Mouse (Mus musculus) MEL (cell line): ENCODE measurements around the gene Slit1. TPM values are rescaled to one million over a fixed set of nuclear protein-coding genes. Genes with fewer than 3 reads are reported as not detected.

Source experiments
- DNase-seq: peaks from one replicate; pipeline ENCODE4 v3.0.0; 2011; ENCODE audit warnings: low read depth, low spot score
- H3K27ac ChIP-seq: 2 replicates; pipeline ENCODE4 v1.5.1; 2012; ENCODE audit warnings: low read depth, mild to moderate bottlenecking, control low read depth, low read length, moderate library complexity; ENCODE audit not compliant: control insufficient read depth
- H3K27me3 ChIP-seq, 2 experiments: fragments of 150-350 bp in 1 of 2; sonication (generic) in 1 of 2; 2 replicates each; pipeline ENCODE4 v1.6.1; 2012; ENCODE audit warnings: low read length in 2 of 2, mild to moderate bottlenecking in 2 of 2, improper control_type of control experiment in 1 of 2, moderate library complexity in 1 of 2; ENCODE audit not compliant: insufficient read depth in 2 of 2, control insufficient read depth in 1 of 2
- H3K36me3 ChIP-seq, 2 experiments: 2 replicates each; pipeline ENCODE4 v1.6.1; 2012 to 2014; ENCODE audit warnings: low read length in 2 of 2, improper control_type of control experiment in 1 of 2, inconsistent platforms in 1 of 2, mild to moderate bottlenecking in 1 of 2; ENCODE audit not compliant: insufficient read depth in 2 of 2, control insufficient read depth in 1 of 2
- H3K4me1 ChIP-seq, 2 experiments: fragments of 150-350 bp in 1 of 2; sonication (generic) in 1 of 2; 2 replicates each; pipeline ENCODE4 v1.6.1; 2012; ENCODE audit warnings: low read length in 2 of 2, improper control_type of control experiment in 1 of 2, mild to moderate bottlenecking in 1 of 2; ENCODE audit not compliant: insufficient read depth in 2 of 2, control insufficient read depth in 1 of 2
- H3K4me3 ChIP-seq, 2 experiments: fragments of 150-350 bp in 1 of 2; sonication (generic) in 1 of 2; 2 replicates each; pipeline ENCODE4 v1.5.1; 2012; ENCODE audit warnings: low read depth in 2 of 2, low read length in 2 of 2, mild to moderate bottlenecking in 2 of 2, moderate library complexity in 2 of 2, control low read depth in 1 of 2, improper control_type of control experiment in 1 of 2; ENCODE audit not compliant: control insufficient read depth in 1 of 2, insufficient read depth in 1 of 2
- H3K79me2 ChIP-seq: 2 replicates; pipeline ENCODE4 v1.6.1; 2012; ENCODE audit warnings: mild to moderate bottlenecking, low read length, moderate library complexity; ENCODE audit not compliant: control insufficient read depth, poor library complexity, insufficient read depth
- H3K9ac ChIP-seq: 2 replicates; pipeline ENCODE4 v1.6.1; 2012; ENCODE audit warnings: low read depth, mild to moderate bottlenecking, control low read depth, low read length, moderate library complexity; ENCODE audit not compliant: control insufficient read depth, poor library complexity, severe bottlenecking
- H3K9me3 ChIP-seq: fragments of 150-350 bp; sonication (generic); replicated peaks from 2 replicates; pipeline ENCODE4 v1.6.1; 2012; ENCODE audit warnings: mild to moderate bottlenecking, low read length, improper control_type of control experiment, moderate library complexity; ENCODE audit not compliant: insufficient read depth
- BHLHE40 ChIP-seq: IDR thresholded peaks from 2 replicates; pipeline ENCODE4 v1.6.1; 2012; ENCODE audit warnings: low read depth, mild to moderate bottlenecking, inconsistent platforms, low read length, improper control_type of control experiment, borderline replicate concordance
- CHD2 ChIP-seq: IDR thresholded peaks from 2 replicates; pipeline ENCODE4 v1.6.1; 2011; ENCODE audit warnings: low read length, improper control_type of control experiment
- CTCF ChIP-seq, 3 experiments: IDR thresholded peaks in 2 of 3; conservative IDR thresholded peaks in 1 of 3; 2 replicates each; pipeline ENCODE4 v1.5.1; 2011 to 2012; ENCODE audit warnings: low read length in 3 of 3, low read depth in 2 of 3, mild to moderate bottlenecking in 2 of 3, improper control_type of control experiment in 1 of 3, inconsistent platforms in 1 of 3, mixed read lengths in 1 of 3, moderate library complexity in 1 of 3; ENCODE audit not compliant: control insufficient read depth in 1 of 3, insufficient read depth in 1 of 3, poor library complexity in 1 of 3, severe bottlenecking in 1 of 3
- ELF1 ChIP-seq: IDR thresholded peaks from 2 replicates; pipeline ENCODE4 v1.6.1; 2014; ENCODE audit warnings: low read depth, mild to moderate bottlenecking, inconsistent platforms, low read length, improper control_type of control experiment, moderate library complexity
- EP300 ChIP-seq, 2 experiments: IDR thresholded peaks; 2 replicates each; pipeline ENCODE4 v1.6.1; 2011; ENCODE audit warnings: improper control_type of control experiment in 2 of 2, low read length in 2 of 2, low read depth in 1 of 2, mild to moderate bottlenecking in 1 of 2
- GABPA ChIP-seq: IDR thresholded peaks from 2 replicates; pipeline ENCODE4 v1.6.1; 2012; ENCODE audit warnings: low read depth, mild to moderate bottlenecking, inconsistent platforms, low read length, improper control_type of control experiment, moderate library complexity
- HCFC1 ChIP-seq: IDR thresholded peaks from 2 replicates; pipeline ENCODE4 v1.6.1; 2012; ENCODE audit warnings: low read depth, mild to moderate bottlenecking, inconsistent platforms, low read length, improper control_type of control experiment, moderate library complexity
- MAX ChIP-seq: IDR thresholded peaks from 2 replicates; pipeline ENCODE4 v1.6.1; 2011; ENCODE audit warnings: low read length, improper control_type of control experiment
- MAZ ChIP-seq: IDR thresholded peaks from 2 replicates; pipeline ENCODE4 v1.6.1; 2012; ENCODE audit warnings: low read depth, mild to moderate bottlenecking, inconsistent platforms, low read length, improper control_type of control experiment
- MEF2A ChIP-seq: IDR thresholded peaks from 2 replicates; pipeline ENCODE4 v1.6.1; 2014; ENCODE audit warnings: low read depth, mild to moderate bottlenecking, inconsistent platforms, low read length, improper control_type of control experiment; ENCODE audit not compliant: poor library complexity, insufficient replicate concordance, severe bottlenecking; ENCODE audit errors: extremely low read depth
- MXI1 ChIP-seq: IDR thresholded peaks from 2 replicates; pipeline ENCODE4 v1.6.1; 2011; ENCODE audit warnings: mild to moderate bottlenecking, low read depth, low read length, improper control_type of control experiment
- MYC ChIP-seq: IDR thresholded peaks from 2 replicates; pipeline ENCODE4 v1.6.1; 2011; ENCODE audit warnings: low read depth, mild to moderate bottlenecking, low read length, improper control_type of control experiment, moderate library complexity
- NRF1 ChIP-seq: IDR thresholded peaks from 2 replicates; pipeline ENCODE4 v1.6.1; 2014; ENCODE audit warnings: low read depth, mild to moderate bottlenecking, inconsistent platforms, low read length, improper control_type of control experiment, moderate library complexity; ENCODE audit not compliant: poor library complexity, insufficient read depth, severe bottlenecking
- POLR2AphosphoS2 ChIP-seq: IDR thresholded peaks from 2 replicates; pipeline ENCODE4 v1.6.1; 2011; ENCODE audit warnings: low read length, improper control_type of control experiment
- POLR2AphosphoS5 ChIP-seq: IDR thresholded peaks from 2 replicates; pipeline ENCODE4 v1.6.1; 2012; ENCODE audit warnings: low read depth, borderline replicate concordance, mild to moderate bottlenecking, inconsistent platforms, low read length, moderate library complexity, mixed read lengths
- RAD21 ChIP-seq: IDR thresholded peaks from 2 replicates; pipeline ENCODE4 v1.6.1; 2011; ENCODE audit warnings: mild to moderate bottlenecking, low read depth, low read length, improper control_type of control experiment
- RCOR1 ChIP-seq: IDR thresholded peaks from 2 replicates; pipeline ENCODE4 v1.6.1; 2012; ENCODE audit warnings: low read depth, mild to moderate bottlenecking, inconsistent platforms, low read length, improper control_type of control experiment
- SIN3A ChIP-seq: IDR thresholded peaks from 2 replicates; pipeline ENCODE4 v1.6.1; 2012; ENCODE audit warnings: low read length, improper control_type of control experiment, inconsistent platforms
- SMC3 ChIP-seq: IDR thresholded peaks from 2 replicates; pipeline ENCODE4 v1.6.1; 2011; ENCODE audit warnings: low read depth, low read length, improper control_type of control experiment
- TBP ChIP-seq: IDR thresholded peaks from 2 replicates; pipeline ENCODE4 v1.8.0; 2011; ENCODE audit warnings: low read depth, low read length, improper control_type of control experiment
- UBTF ChIP-seq: IDR thresholded peaks from 2 replicates; pipeline ENCODE4 v1.6.1; 2012; ENCODE audit warnings: low read depth, mild to moderate bottlenecking, inconsistent platforms, low read length, improper control_type of control experiment, moderate library complexity, borderline replicate concordance; ENCODE audit not compliant: insufficient read depth
- ZC3H11A ChIP-seq: IDR thresholded peaks from 2 replicates; pipeline ENCODE4 v1.6.1; 2012; ENCODE audit warnings: low read depth, mild to moderate bottlenecking, inconsistent platforms, low read length, improper control_type of control experiment
- ZMIZ1 ChIP-seq: IDR thresholded peaks from 2 replicates; pipeline ENCODE4 v1.6.1; 2012; ENCODE audit warnings: low read depth, mild to moderate bottlenecking, inconsistent platforms, low read length, improper control_type of control experiment, moderate library complexity
- ZNF384 ChIP-seq: IDR thresholded peaks from 2 replicates; pipeline ENCODE4 v1.6.1; 2012; ENCODE audit warnings: low read depth, mild to moderate bottlenecking, inconsistent platforms, low read length, improper control_type of control experiment
- polyA plus RNA-seq, 2 experiments: library from polyadenylated mRNA; stranded (reverse) in 1 of 2; unstranded in 1 of 2; fragments of >175 nt in 1 of 2; fragments of >200 nt in 1 of 2; gene quantifications; 2 replicates each; pipeline versions ENCODE4 v1.2.1 to v1.2.4; 2012; ENCODE audit warnings: low replicate concordance in 2 of 2, low read depth in 1 of 2; ENCODE audit not compliant: insufficient read length in 2 of 2, insufficient read depth in 1 of 2, missing spikeins in 1 of 2
- total RNA-seq: library from RNA; depleted of rRNA; stranded (reverse); fragments of 300-350 nt; gene quantifications from 2 replicates; pipeline ENCODE4 v1.2.3, GENCODE M21; 2012

The Slit1 gene
- total and polyA plus RNA-seq, 3 experiments: 0.04 TPM; not detected in 1

DNA sequence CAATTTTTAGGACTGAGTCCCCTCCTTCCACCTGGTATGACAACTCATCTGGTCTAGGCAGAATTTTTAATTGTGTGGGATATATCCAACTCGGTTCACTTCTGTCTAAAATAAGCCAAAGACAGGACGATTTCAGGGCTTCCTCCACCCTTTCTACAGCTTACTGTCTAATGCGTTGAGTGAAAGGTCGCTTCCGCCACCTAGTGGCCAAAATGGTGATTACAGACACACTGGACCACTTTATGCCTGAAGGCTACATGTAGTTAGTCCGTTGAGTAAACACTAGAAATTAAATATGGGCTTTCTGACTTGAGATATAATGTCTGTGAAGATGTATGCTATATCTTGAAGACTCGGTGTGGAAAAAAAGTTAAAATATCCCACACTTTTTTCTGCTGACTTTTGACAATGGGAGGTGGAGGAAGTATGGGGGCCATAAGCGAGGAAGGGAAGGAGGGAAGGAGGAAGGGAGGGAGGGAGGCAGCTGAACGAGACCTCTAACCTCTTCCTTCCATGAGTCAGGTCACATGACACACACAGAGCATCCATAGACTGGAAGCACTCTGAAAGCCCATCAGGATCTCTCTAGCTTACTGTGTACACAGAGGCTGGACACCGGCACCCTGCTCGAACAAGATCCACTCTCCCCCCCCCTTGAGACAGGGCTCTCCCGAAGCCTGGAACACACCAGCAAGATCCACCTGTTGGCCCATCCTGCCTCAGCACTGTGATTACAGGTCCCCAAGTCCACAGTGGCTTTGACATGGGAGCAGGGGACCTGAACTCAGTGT is 20.6 kb upstream of the Slit1 start:
- no peaks in the 10 kb centered on the region for H3K27me3 ChIP-seq
- H3K4me3 ChIP-seq: no peak overlapping the region
- TF ChIP-seq CTCF (IDR thresholded peaks at IDR 0.05 in 2 of 3, conservative IDR thresholded peaks at IDR 0.05 in 1 of 3; ENCODE audit: control insufficient read depth in 1 of 3, insufficient read depth in 1 of 3, low read depth in 2 of 3, low read length in 3 of 3, poor library complexity in 1 of 3, severe bottlenecking in 1 of 3) (peak; percentile 90 to 99 (median 97)), BHLHE40 (no peak), ZC3H11A (peak; percentile 86), SIN3A (peak; percentile 60; the same call in 1 of the 2 replicates), MYC (0 out of 2 replicates have a peak, but pooled peaks have one; percentile 46), MAZ (peak; percentile 53; the same call in 1 of the 2 replicates), SMC3 (peak; percentile 96), NRF1 (no peak), RAD21 (peak; percentile 99)
- H3K79me2 ChIP-seq: no peaks in the 10 kb centered on the region
- H3K9ac ChIP-seq: no peak overlapping the region
- H3K9me3 ChIP-seq: no peaks in the 10 kb centered on the region
- H3K27ac ChIP-seq: no peak overlapping the region
- H3K36me3 ChIP-seq: peaks cover 0 to 2% of the 10 kb centered on the region in 2 experiments; a peak in 2 of 4 replicates
- H3K4me1 ChIP-seq: peaks cover 0 to 3% of the 10 kb centered on the region in 2 experiments; a peak in 1 of 4 replicates
- peak; percentile 93 for DNase-seq

DNA sequence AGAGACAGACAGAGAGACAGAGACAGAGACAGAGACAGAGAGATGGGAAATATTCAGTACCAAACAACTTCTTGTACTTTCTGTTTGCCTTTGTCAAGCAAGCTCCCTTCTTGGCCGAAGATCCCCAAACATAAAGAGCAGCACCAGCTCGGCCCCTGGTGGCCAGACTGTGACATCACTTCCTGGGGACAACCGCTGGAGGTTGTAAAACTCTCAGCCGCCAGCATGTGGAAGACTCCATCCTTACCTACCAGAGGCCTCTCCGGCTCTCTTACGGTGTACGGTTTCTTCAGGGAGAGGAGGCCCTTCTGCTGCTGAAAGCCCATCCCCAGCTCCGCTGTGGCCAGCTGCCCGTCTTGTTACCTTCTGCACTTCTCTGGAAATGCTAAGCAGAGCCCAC is 18.1 kb upstream of the Slit1 start:
- Histone ChIP-seq H3K36me3 (peaks cover 0 to 2% of the 10 kb centered on the region in 2 experiments; a peak in 2 of 4 replicates), H3K27me3 (no peaks in the 10 kb centered on the region), H3K27ac (no peak overlapping the region), H3K9me3 (no peaks in the 10 kb centered on the region), H3K4me1 (peaks cover 0 to 3% of the 10 kb centered on the region in 2 experiments; a peak in 1 of 4 replicates), H3K9ac (no peak overlapping the region), H3K4me3 (no peak overlapping the region), H3K79me2 (no peaks in the 10 kb centered on the region)
- peak; percentile 32 for TF ChIP-seq RAD21
- no peak for TF ChIP-seq MXI1
- TF ChIP-seq CHD2: no peak
- TF ChIP-seq SIN3A: no peak
- no peak for TF ChIP-seq HCFC1
- TF ChIP-seq CTCF (IDR thresholded peaks at IDR 0.05 in 2 of 3, conservative IDR thresholded peaks at IDR 0.05 in 1 of 3; ENCODE audit: control insufficient read depth in 1 of 3, insufficient read depth in 1 of 3, low read depth in 2 of 3, low read length in 3 of 3, poor library complexity in 1 of 3, severe bottlenecking in 1 of 3): peak in 2 of 3 experiments; percentile 47 to 59; a peak in 4 of 6 replicates
- TF ChIP-seq ELF1: no peak
- TF ChIP-seq EP300 (IDR thresholded peaks at IDR 0.05; ENCODE audit: low read depth in 1 of 2, low read length in 2 of 2): no peak
- no peak for TF ChIP-seq BHLHE40
- TF ChIP-seq ZMIZ1: no peak
- TF ChIP-seq ZNF384: no peak
- TF ChIP-seq POLR2AphosphoS2: no peak
- TF ChIP-seq GABPA: no peak
- no peak for TF ChIP-seq MYC
- no peak for TF ChIP-seq UBTF
- TF ChIP-seq RCOR1: no peak
- no peak for TF ChIP-seq MAX
- TF ChIP-seq MAZ: no peak
- no peak for TF ChIP-seq POLR2AphosphoS5
- no peak for TF ChIP-seq TBP
- no peak for TF ChIP-seq MEF2A
- peak; percentile 46 for TF ChIP-seq SMC3
- DNase-seq: peak; percentile 36
